Mouse (Mus musculus): ENCODE data around the gene Dhrs7b. TPM values are rescaled to one million over a fixed set of nuclear protein-coding genes. Genes with fewer than 3 reads are reported as not detected.
A peak's percentile ranks its signal among the peaks of the same experiment; 100 is the strongest.
"Not testable (repeated sequence)": the region's sequence is repeated elsewhere in the genome, so short reads cannot be mapped to it uniquely, and the experiment has no call there.

The Dhrs7b gene
- polyA plus RNA-seq, 1 experiment from 2014 or later, result 32.2 TPM

DNA sequence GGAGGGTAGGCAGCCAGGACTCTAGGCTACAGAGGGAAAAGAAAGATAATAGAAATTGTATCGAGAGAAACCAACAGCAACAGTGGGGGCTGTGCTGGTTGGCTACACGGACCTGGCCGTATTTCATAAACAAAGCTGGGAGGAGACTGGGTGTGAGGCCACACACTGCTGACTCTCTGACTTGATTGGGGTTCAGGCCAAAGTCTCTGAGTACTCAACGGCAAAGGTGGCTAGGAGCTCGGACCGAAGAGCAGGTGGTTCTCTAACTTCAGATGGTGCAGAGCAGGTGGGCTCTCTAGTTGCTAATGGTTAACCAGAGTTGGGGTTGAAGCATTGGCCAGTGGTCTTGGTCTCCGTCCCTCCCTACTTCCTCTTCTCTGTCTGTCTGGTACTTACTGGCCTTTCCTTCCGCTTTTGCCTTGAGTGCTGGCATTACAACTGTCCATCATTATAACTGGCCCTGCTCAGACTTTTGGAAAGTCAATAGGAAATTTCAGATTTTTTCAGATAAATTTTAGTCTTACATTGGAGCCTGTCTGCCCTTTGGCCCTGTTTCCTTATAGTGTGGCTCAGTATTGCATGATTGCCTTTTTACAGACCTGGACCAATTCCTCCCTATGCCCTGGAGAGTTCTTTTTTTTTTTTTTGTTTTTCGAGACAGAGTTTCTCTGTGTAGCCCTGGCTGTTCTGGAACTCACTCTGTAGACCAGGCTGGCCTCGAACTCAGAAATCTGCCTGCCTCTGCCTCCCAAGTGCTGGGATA, 7.4 kb downstream of the Dhrs7b start:
- DNase-seq (ENCODE audit: low spot score), result no peak

DNA sequence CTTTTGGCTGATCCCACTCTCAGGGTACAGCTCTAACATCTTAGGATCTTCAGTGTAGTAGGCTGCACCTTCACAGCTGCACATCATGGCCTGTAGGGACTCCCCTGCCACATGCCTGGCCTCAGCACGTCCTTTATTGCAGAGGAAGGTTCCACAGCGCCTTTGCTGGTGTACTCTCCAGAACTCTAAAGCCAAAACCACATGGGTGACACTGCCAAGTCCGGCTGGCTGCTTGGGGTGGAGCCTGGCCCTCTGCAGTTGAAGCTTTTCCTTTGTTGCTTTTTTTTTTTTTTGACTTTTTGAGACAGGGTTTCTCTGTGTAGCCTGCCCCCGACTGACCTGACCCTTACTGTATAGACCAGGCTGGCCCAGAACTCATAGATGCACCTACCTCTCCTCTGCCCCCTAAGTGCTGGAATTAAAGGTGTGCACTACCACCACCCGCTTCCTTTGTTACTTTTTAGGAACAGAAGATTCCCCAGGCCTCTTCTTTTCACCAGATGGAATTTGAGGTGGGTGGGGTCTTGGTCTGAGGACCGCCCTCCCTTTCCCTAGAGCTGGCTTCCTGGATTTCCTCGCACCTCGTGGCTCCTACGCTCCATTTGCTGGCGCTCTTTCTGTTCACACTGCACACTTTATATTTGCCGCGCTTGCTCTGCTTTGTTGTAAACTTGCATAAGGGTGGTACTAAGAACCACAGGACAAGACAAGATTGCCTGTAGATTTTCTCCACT, 11.2 kb downstream of the Dhrs7b start:
- no peak for DNase-seq (ENCODE audit: low spot score)

DNA sequence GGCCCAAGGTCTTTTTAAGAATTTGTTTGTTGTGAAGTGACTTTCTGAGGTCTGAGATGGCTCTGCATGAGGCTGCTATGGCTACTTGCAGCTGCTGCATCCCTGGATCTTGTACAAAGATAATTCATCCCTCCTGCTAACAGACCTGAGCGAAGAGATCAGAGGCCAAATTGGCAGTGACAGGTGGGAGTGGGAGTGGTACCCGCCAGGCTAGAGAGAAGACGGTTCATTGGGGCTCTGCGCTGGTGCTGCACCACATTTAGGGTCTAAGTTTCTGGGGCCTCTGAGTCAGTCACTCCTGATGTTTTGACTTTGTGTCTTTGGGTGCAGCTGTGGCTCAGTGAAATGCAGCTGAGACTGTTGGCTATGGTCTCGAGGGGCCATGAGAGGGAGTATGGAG, 13.0 kb downstream of the Dhrs7b start:
- DNase-seq (ENCODE audit: low spot score), result no peak

DNA sequence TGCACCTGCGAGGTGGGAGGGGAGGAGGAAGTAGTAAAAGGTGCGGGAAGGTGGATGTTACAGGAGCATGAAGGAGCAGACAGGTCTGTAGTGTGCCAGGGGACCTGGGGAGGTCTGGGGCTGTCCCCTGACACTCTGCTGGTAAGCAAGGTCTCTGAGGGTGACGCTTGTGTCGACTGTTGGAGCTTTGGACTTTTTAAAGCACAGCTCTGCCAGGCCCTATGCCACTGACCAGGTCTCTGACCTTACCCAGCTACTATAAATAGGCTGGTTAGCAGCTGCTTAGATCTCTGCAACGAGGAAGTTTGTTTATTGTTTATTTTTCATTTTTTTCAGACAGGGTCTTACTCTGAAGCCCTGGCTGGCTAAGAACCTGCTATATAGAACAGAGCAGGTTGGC, 15.0 kb downstream of the Dhrs7b start:
- no peak for DNase-seq (ENCODE audit: low spot score)

DNA sequence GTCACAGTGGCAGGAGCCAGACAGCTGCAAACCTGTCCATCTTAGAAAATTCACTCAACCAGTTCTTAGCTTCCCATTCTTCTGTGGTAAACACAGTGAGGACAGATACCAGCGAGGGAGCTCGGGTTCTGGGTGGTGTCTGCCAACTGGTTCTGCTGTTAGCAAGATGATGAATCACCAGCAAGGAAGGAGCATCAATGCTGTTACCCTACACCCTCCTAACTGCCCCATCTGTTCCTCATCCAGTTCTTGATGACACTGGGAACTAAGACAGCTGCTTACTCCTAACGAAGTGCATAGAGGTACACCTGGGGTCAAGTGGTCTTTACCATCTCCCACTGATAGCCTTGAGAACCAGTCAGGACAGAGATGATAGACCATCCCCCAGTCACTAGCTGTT, 26.2 kb downstream of the Dhrs7b start:
- DNase-seq (ENCODE audit: low spot score), result no peak

DNA sequence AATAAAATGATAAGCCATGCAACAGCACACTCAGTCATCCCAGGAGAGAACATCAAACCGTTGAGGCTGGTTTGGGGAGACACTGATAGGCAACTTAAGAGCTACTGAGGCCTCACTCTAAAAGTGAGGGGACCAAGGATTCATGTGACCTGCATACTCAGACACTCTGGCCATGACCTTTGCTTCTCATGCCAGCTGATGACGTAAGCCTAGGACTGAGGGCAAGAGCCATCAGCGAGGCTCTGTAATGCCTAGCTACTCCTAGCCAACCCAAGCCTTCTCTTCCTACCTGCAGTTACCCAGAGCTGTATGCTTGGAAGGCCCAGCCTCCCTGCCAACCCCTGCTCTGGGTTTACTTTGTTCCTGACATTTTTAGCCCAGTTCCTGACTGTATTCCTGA, 31.6 kb downstream of the Dhrs7b start:
- no peak for DNase-seq (ENCODE audit: low spot score)

DNA sequence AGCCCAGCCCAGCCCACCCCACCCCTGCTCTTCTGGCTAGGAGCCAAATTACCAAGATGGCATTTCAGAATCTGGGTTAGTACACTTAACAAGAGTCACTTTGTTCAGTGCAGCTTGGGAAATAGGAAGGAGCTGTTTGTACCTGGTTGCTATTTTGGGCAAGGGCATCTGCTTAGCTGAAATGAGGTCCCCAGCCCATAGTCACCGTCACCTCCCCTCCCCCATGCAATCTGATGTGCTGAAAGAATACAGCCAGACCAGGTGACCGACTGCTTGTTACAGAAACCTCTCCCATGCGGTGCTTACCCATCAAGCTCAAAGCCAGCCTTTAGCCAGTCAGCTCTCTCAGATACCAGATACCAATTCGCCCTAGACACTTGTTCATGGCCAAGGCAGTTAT, 32.8 kb downstream of the Dhrs7b start:
- no peak for DNase-seq (ENCODE audit: low spot score)

DNA sequence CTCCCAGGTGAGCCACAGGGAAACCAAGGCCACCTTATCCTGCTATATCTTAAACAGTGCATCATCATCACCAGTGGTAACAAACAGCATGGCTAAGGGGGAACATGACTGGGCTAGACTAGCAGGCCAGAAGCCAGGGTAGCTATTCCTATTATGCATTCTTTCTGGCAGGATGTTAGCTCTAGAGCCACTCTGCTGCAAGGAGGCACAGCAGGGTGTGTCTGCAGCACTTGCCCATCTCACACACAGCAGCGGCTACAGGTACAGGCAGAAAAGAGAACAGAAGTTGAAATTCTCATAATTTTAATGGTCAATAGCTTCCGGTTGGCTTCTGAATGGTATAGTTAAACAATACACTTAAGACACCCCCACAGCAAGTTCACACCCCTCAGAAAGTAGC, 33.7 kb downstream of the Dhrs7b start:
- DNase-seq (ENCODE audit: low spot score), result no peak

DNA sequence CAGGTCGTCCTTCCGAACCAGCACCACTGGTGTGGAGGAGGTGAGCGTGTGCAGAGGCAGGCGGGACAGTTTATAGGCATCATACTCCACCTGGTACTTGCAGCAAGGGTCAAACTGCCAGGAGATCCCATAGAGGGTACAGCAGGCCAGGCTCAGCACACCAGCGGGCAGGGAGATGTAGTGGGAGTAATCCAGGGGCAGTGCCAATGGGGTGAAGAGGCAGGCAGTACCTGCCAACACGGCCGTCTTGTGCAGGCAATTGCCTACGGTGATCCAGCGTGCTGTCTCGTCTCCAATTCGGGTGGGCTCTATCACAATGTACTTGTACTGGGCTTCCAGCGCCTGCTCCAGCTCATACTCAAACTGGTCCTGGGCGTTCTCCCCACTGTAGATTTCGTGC, 34.5 kb downstream of the Dhrs7b start:
- no peak for DNase-seq (ENCODE audit: low spot score)

DNA sequence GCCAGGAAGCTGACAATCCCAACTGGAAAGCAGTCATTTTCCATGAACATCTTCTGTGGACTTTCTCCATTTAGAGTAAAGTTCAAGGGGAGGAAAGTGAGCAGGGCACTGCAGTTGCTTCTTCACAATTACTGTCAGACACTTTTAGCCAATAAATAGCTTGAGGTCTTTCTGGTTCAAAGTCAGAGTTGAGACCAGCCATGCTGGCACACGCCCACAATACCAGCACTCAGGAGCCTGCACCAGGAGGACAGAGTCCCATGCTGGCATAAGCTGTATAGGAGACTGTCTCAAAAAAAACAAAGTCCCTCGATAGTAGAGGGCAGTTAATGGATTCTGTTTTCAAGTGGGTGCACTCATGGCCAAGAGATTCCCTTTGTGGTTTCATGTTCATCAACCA, 35.6 kb downstream of the Dhrs7b start:
- DNase-seq (ENCODE audit: low spot score), result no peak

DNA sequence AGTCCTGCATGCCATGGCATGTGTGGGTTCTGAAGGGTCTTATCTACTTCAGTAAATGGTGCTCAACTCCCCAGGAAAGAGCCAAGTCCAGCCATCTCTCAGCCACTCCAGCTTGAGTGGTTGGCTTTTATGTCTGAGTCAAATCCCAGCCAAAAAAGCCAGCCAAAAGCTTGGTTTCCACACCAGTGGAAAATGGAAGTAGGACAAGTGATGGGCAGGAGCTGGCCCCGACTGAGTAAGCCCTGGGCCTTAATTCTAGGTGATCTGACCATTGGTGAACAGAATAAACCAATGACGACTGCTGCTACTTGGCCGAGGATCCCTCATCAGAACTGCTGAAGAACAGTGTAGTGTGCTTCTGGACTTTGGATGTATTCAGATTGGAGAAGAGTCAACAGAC, 37.0 kb downstream of the Dhrs7b start:
- no peak for DNase-seq (ENCODE audit: low spot score)

DNA sequence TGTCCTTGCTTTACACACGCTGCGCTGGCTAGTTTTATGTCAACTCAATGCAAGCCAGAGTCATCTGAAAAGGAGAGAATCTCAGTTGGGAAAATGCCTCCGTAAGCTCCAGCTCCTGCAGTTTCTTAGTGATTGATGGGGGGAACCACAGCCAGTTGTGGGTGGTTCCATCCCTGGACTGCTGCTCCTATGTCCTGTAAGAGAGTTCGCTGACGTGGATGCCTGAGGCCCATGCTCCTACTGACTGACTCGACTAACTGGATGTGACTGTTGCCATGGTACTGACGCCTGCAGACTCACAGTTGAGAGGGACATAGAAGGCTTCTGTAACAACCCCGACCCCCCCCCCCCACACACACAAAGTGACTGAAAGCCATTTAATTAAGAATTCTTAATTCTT, 37.5 kb downstream of the Dhrs7b start:
- no peak for DNase-seq (ENCODE audit: low spot score)

DNA sequence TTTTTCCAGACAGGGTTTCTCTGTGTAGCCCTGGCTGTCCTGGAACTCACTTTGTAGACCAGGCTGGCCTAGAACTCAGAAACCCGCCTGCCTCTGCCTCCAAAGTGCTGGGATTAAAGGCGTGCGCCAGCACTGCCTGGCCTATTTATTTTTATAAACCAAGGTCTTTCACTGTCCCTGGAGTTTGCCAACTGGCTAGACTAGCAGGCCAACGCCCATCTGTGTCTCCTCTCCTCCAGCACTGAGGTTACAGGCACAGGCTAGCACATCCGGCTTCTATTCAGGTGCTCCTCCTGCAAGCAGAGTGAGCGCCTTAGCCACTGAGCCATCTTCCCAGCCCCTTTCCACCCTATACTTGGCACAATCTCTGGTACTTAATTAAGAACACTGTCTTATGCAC, 39.0 kb downstream of the Dhrs7b start:
- not testable (repeated sequence) for DNase-seq (ENCODE audit: low spot score)

DNA sequence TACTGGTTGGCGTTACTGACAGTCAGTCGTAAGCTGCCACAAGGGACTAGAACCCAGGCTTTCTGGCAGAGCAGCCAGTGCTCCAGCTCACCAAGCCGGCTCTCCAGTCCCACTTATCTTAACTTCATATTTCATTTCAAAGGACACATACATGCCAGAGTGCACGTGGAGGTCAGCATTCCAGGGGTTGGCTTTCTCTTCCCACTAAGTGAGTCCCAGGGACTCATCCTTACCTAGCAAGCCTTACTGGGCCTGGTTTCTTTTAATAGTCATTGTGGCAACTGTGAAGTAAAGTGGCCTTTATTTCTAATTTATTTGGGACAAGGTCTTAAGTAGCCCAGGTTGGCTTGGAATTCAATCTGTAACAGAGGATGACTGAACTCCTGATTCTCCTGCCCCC, 41.0 kb downstream of the Dhrs7b start:
- DNase-seq (ENCODE audit: low spot score), result no peak

DNA sequence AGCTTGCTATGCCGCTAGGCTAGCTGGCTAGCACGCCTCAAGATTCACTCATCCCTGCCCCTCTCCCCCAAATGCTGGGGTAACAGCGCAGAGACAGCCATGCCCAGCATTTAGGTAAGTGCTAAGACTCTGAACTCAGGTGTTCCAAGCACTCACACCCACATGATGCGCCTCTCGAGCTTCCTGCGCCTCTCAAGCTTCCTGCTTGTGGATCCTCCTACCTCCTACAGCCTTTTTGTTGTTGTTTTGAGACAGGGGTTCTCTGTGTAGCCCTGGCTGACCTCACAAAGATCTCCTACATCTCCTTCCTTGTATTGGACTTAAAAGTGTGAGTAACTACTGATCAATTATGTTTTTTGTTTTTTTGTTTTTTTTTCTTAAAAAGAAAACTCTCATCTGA, 42.7 kb downstream of the Dhrs7b start:
- DNase-seq (ENCODE audit: low spot score), result peak; percentile 24

DNA sequence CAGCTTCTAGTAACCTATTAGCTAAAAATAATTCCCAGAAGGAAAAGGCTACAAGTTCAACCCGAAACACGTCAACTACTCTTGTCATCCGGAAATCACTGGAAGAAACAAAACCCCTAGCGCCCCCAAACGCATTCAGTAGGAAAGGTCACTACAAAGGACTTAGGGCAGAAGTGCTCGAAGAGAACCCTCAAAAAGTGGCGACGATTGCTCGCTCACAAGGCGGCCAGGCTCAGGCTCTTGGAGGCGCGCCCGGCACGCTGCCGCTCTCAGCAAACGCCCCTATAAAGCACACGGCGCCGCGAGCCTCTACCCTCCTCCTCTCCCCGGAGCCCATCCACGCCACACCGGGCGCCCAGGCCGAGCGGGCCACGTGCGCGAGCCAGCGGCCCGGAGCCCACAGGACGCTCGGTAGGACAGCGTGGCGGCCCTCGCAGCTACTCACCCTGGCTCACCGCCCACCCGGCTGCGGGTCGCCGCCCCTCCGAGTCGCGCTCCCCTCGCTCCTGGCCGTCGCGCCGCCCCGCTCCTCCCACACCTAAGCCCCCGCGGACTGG, 47.7 kb downstream of the Dhrs7b start:
- DNase-seq (ENCODE audit: low spot score), result no peak

DNA sequence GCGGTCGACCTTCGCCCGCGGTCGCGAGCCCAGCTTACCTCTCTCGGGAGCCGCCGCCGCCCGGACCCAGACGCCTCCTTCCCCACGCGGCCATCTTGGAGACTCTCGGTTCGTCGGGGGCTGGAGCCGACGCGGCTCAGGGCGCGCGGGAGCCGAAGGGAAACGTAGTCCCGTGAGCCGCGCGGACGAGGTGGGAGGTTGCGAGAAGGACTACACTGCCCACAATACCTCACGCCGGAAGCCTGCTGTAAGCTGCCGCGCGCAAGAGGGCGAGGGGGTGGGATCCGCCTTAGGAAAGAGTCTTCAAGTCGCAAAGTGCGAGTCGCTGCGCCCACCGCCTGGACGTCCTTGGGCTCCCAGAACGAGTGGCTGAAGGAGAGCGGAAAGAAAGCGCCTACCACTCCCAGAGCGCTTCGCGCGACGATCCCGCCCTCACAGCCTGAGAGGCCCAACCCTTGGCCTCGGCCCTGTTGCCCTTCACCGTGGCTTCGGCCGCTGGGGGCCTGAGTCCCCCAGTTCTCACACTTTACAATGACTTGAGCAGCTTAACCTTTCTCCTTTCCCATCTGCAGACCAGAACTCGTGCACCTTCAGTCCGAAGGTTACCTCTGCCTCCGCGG, 48.4 kb downstream of the Dhrs7b start, which contains the start of gene Tmem11:
TSS of gene Tmem11 (minus strand) at position 598 of the 620 bp plus-strand sequence.
- peak; percentile 98 for DNase-seq (ENCODE audit: low spot score)

DNA sequence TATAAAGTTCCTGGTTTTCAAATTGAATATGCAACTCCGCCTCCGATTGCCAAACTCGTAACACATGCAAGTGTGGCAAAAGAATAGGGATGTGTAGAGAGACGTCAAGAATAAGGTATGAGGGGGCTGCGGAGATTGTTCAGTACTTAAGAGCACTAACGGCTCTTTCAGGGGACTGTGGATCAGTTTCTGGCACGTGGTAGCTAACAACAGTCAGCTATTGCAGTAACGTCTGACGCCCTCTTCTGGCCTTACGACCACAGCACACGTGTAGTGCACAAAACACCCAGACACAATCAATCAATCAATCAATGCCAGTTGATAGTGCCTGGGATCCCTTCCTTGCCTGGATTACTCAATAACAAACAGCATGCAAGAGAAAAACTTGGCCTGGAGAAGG, 49.0 kb downstream of the Dhrs7b start:
- peak; percentile 72 for DNase-seq (ENCODE audit: low spot score)

DNA sequence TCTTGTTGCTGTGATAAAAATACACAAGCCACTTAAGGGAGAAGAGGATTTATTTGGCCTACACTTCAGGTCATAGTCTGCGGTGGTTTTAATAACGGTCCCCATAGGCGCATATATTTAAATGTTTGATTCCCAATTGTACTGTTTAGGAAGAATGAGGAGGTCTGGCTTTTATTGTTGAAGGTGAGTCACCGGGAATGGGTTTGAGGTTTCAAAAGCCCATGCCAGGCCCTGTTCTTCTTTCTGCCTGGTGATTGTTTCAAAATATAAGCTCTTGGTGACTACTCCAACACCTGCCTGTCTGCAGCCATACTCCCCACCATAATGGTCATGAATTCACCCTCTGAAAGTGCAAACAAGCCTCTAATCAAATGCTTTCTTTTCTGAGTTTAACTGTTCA, 50.1 kb downstream of the Dhrs7b start:
- no peak for DNase-seq (ENCODE audit: low spot score)

DNA sequence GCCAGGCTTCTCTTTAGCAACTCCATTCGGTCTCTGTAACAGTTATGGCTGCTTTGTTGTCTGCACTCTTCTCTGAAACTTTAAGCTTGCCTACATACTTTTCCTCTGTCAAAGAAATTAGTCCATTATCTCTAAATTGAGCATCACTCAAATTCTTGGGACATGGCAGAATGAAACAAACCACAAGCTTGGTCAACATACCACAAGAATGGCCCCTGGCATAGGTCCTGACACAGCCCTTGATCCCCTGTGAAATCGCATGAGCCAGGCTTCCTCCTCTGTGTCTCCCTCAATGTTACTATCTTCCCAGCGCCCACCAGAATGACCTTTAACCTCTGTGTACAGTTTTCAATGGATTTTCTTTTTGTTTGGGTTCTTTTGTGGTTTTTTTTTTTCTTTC, 52.0 kb downstream of the Dhrs7b start:
- no peak for DNase-seq (ENCODE audit: low spot score)

DNA sequence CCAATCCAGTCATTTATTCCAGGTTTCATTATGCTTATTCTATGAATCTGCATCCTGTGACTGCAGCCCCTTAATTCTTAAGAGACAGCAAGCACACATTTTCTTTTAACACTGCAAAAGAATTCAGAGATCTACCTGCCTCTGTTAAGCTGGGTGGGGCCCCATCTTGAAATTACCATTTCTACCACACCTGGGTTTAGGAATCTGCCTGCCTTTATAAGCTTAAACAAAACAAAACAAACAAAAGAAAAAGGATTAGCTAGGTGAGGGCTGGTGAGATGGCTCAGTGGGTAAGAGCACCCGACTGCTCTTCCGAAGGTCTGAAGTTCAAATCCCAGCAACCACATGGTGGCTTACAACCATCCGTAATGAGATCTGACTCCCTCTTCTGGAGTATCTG, 56.6 kb downstream of the Dhrs7b start:
- DNase-seq (ENCODE audit: low spot score), result not testable (repeated sequence)

DNA sequence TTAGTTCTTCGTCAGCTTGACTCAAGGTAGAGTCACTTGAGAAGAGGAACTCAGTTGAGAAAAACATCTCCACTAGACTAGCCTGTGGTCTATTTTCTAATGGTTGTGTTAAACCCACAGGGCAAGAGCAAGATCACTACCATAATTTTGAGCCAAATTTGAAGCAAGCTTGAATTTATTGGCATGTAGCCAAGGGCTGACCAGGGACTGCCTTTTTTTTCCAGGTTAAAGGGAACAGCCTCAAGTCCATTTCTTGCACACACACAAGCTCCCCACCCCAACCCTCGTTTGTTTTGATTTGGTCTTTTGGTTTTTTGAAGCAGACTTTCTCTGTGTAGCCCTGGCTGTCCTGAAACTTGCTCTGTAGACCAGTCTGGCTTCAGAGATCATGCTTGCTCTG, 59.4 kb downstream of the Dhrs7b start:
- no peak for DNase-seq (ENCODE audit: low spot score)
